Mouse (Mus musculus) cerebellum, adult 2 months (tissue): ENCODE results near the gene 2310030G06Rik.

Source experiments
- CTCF ChIP-seq: fragments of 200-500 bp; IDR thresholded peaks from 2 replicates; pipeline ENCODE4 v1.5.1; 2011; ENCODE audit warnings: low read depth, mild to moderate bottlenecking, control low read depth, low read length, moderate library complexity, borderline replicate concordance; ENCODE audit not compliant: insufficient read depth
- POLR2A ChIP-seq: fragments of 200-500 bp; IDR thresholded peaks from 2 replicates; pipeline ENCODE4 v1.6.1; 2011; ENCODE audit warnings: low read length, control low read depth, borderline replicate concordance; ENCODE audit not compliant: insufficient read depth

DNA sequence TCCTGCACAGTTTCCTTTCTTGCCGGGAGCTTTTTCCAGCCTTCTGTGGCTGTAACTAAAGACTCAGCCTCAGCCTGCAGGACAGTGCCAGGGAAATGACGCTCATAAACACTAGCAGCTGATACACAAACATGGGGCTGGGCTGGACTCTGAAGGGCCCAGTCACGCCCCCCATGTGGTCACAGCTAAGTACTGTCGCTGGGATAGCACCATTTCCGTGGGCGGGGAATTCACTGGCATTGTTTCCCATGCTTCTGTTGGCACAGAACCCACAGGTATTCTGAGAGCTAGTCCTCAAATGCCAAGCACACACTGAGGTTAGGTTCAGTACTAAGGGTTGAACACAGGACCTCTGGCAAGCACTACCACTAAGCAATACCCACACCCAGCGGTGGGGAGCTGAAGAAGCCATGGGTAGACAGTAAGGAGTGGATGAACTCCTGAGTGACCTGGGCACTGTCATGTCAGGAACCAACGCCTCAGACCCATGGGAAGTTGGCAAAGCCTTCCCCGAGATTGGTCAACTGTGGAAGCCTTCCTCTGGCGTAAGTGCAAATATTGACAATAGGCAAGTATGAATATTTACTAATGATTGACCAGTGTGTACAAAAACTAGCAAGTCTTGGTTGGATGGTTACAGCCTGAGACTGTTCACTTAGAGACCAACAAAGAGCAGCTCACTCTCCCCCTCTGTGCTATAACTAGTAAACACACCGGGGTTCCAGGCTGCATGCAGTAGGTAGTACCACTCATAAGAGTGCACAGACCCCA is 45.2 kb downstream of the 2310030G06Rik start:
- TF ChIP-seq POLR2A, result no peak
- peak; percentile 32; the same call in 1 of the 2 replicates for TF ChIP-seq CTCF
